Mouse (Mus musculus): ENCODE results near the gene Ston2. TPM values are rescaled to one million over a fixed set of nuclear protein-coding genes. Genes with fewer than 3 reads are reported as not detected.

The Ston2 gene
- polyA plus RNA-seq, 1 experiment: 12.3 TPM

DNA sequence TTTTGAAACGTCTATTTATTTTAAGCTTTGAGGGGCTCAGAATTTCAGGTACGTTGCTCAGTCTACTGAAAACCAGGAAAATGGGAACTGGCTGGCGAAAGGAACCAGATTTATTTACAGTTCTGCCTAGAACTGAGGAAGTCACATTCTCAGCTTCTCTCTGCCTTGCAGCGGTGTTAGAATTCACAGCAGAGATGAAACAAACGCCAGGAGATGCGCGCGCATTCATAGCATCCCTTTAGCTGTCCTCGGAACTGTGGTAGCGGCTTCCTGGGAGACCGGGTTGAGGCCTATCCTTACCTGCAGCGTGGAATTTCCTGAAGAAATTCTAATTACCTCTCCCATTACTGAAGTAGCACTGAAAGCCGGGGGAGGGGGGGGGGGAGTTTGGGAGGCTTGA, 181.5 kb downstream of the Ston2 start:
- Histone ChIP-seq H3K36me3 (ENCODE audit: control insufficient read depth, insufficient read depth) (no peaks in the 10 kb centered on the region), H3K79me2 (ENCODE audit: control insufficient read depth, insufficient read depth) (no peaks in the 10 kb centered on the region), H3K4me3 (no peak overlapping the region), H3K27me3 (ENCODE audit: control insufficient read depth, insufficient read depth, insufficient read length) (no peaks in the 10 kb centered on the region), H3ac (ENCODE audit: control insufficient read depth, insufficient read length) (no peak overlapping the region), H3K4me2 (ENCODE audit: low read depth) (no peak overlapping the region)
- TF ChIP-seq TCF3 (IDR thresholded peaks at IDR 0.05; ENCODE audit: insufficient read length, low read depth) (no peak), E2F4 (IDR thresholded peaks at IDR 0.05; ENCODE audit: insufficient read depth) (no peak)

GRCm38 (mm10) chr12:91604600-91604999, 183.6 kb downstream of the Ston2 start:
- TF ChIP-seq E2F4 (IDR thresholded peaks at IDR 0.05; ENCODE audit: insufficient read depth): no peak
- TF ChIP-seq USF1 (IDR thresholded peaks at IDR 0.05; ENCODE audit: low read depth): peak; percentile 67
- no peak overlapping the region for H3K4me3 ChIP-seq
- no peaks in the 10 kb centered on the region for H3K36me3 ChIP-seq (ENCODE audit: control insufficient read depth, insufficient read depth)
- H3K4me2 ChIP-seq (ENCODE audit: low read depth): no peak overlapping the region
- no peak overlapping the region for H3ac ChIP-seq (ENCODE audit: control insufficient read depth, insufficient read length)
- no peaks in the 10 kb centered on the region for H3K79me2 ChIP-seq (ENCODE audit: control insufficient read depth, insufficient read depth)
- no peaks in the 10 kb centered on the region for H3K27me3 ChIP-seq (ENCODE audit: control insufficient read depth, insufficient read depth, insufficient read length)

DNA sequence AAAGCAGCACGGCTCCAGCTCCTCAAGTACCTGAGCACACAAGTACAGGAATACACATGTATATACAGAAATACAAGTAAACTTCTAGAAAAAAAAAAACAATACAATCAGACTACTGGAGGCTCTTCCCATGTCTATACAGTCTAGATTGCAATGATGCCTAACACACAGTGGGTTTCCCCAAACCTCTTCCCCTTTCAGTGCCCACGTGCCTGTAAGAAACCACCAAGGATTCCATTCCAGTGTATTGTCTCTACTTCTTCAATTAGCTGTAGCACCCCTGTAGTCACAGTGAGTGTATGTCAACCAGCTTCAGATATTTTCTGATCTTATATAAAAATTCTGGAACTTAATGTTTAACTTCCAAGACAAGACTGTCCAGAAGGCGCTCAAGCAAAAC, 196.1 kb downstream of the Ston2 start:
- Histone ChIP-seq H3ac (ENCODE audit: control insufficient read depth, insufficient read length) (no peak overlapping the region), H3K79me2 (ENCODE audit: control insufficient read depth, insufficient read depth) (peaks cover 9% of the 10 kb centered on the region), H3K4me2 (ENCODE audit: low read depth) (no peak overlapping the region), H3K27me3 (ENCODE audit: control insufficient read depth, insufficient read depth, insufficient read length) (no peaks in the 10 kb centered on the region), H3K36me3 (ENCODE audit: control insufficient read depth, insufficient read depth) (no peaks in the 10 kb centered on the region), H3K4me3 (no peak overlapping the region)
- TF ChIP-seq POLR2AphosphoS2 (IDR thresholded peaks at IDR 0.05; ENCODE audit: insufficient read length, low read depth) (no peak), POLR2A (IDR thresholded peaks at IDR 0.05; ENCODE audit: insufficient read length, low read depth) (no peak), USF1 (IDR thresholded peaks at IDR 0.05; ENCODE audit: low read depth) (no peak), E2F4 (IDR thresholded peaks at IDR 0.05; ENCODE audit: insufficient read depth) (no peak)

- H3K79me2 ChIP-seq (ENCODE audit: control insufficient read depth, insufficient read depth): peaks cover 17% of the 10 kb centered on the region
- TF ChIP-seq POLR2A (IDR thresholded peaks at IDR 0.05; ENCODE audit: insufficient read length, low read depth) (no peak), TCF12 (IDR thresholded peaks at IDR 0.05; ENCODE audit: insufficient read depth, poor library complexity, severe bottlenecking) (no peak), REST (IDR thresholded peaks at IDR 0.05; ENCODE audit: insufficient read depth, insufficient read length) (no peak), TCF3 (IDR thresholded peaks at IDR 0.05; ENCODE audit: insufficient read length, low read depth) (no peak), MYOD1 (IDR thresholded peaks at IDR 0.05; ENCODE audit: control insufficient read depth in 1 of 3, insufficient read length in 2 of 3, low read depth in 2 of 3) (no peak), USF1 (IDR thresholded peaks at IDR 0.05; ENCODE audit: low read depth) (no peak), MYOG (IDR thresholded peaks at IDR 0.05; ENCODE audit: control insufficient read depth in 1 of 3, insufficient read depth in 1 of 3, insufficient read length in 2 of 3, low read depth in 2 of 3) (no peak), MAX (IDR thresholded peaks at IDR 0.05; ENCODE audit: low read depth) (no peak), POLR2AphosphoS2 (IDR thresholded peaks at IDR 0.05; ENCODE audit: insufficient read length, low read depth) (no peak), CEBPB (IDR thresholded peaks at IDR 0.05; ENCODE audit: insufficient read depth, poor library complexity, severe bottlenecking) (no peak), SRF (IDR thresholded peaks at IDR 0.05; ENCODE audit: control insufficient read depth, insufficient read length, low read depth) (no peak), E2F4 (IDR thresholded peaks at IDR 0.05; ENCODE audit: insufficient read depth) (no peak)
- no peaks in the 10 kb centered on the region for H3K27me3 ChIP-seq (ENCODE audit: control insufficient read depth, insufficient read depth, insufficient read length)
- H3K36me3 ChIP-seq (ENCODE audit: control insufficient read depth, insufficient read depth): peaks cover 4% of the 10 kb centered on the region
- peak overlapping the region; percentile 53 for H3K4me3 ChIP-seq
- peak overlapping the region; percentile 99 for H3K4me2 ChIP-seq (ENCODE audit: low read depth)
- H3ac ChIP-seq (ENCODE audit: control insufficient read depth, insufficient read length): no peak overlapping the region
Observed at GRCm38 (mm10) chr12:91591191-91591590, 197.0 kb downstream of the Ston2 start.

DNA sequence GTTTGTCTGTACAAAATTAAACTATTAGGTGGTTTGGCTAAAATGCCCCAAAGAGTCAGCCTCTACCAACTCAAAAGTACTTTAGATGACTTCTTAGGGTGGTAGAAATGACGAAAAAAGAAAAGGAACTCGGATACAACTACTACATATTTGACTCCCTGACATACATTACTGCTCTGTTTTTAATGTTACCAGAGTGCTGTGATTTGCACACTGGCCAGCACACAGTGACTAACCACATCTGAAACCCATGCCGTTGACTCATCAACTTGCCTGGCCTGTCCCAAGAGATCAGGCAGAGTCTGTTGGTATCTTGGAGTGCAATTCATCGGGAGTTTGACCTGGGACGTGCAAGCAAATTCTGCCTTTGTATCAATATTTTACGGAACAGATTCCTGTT, 197.5 kb downstream of the Ston2 start:
- TF ChIP-seq TCF12 (IDR thresholded peaks at IDR 0.05; ENCODE audit: insufficient read depth, poor library complexity, severe bottlenecking): no peak
- no peak for TF ChIP-seq E2F4 (IDR thresholded peaks at IDR 0.05; ENCODE audit: insufficient read depth)
- TF ChIP-seq MYOG (IDR thresholded peaks at IDR 0.05; ENCODE audit: control insufficient read depth in 1 of 3, insufficient read depth in 1 of 3, insufficient read length in 2 of 3, low read depth in 2 of 3): no peak
- TF ChIP-seq CEBPB (IDR thresholded peaks at IDR 0.05; ENCODE audit: insufficient read depth, poor library complexity, severe bottlenecking): 0 out of 2 replicates have a peak, but pooled peaks have one; percentile 32
- TF ChIP-seq POLR2A (IDR thresholded peaks at IDR 0.05; ENCODE audit: insufficient read length, low read depth): peak; percentile 37
- TF ChIP-seq MYOD1 (IDR thresholded peaks at IDR 0.05; ENCODE audit: control insufficient read depth in 1 of 3, insufficient read length in 2 of 3, low read depth in 2 of 3): no peak
- Histone ChIP-seq H3K4me3 (peak overlapping the region; percentile 53), H3K27me3 (ENCODE audit: control insufficient read depth, insufficient read depth, insufficient read length) (no peaks in the 10 kb centered on the region), H3K36me3 (ENCODE audit: control insufficient read depth, insufficient read depth) (peaks cover 8% of the 10 kb centered on the region), H3K4me2 (ENCODE audit: low read depth) (peak overlapping the region; percentile 99), H3K79me2 (ENCODE audit: control insufficient read depth, insufficient read depth) (peaks cover 17% of the 10 kb centered on the region), H3ac (ENCODE audit: control insufficient read depth, insufficient read length) (peak overlapping the region; percentile 86)
